Mouse (Mus musculus) embryo, embryonic 10.5 days (tissue): ENCODE measurements around the gene Gm47985.
"Not testable (repeated sequence)": the region's sequence is repeated elsewhere in the genome, so short reads cannot be mapped to it uniquely, and the experiment has no call there.

Experiments used
- DNase-seq: peaks from one replicate; pipeline ENCODE4 v3.0.0-alpha.2; 2015; ENCODE audit warnings: low spot score

Gene Gm47985

GRCm38 (mm10) chr1:151177937-151178271, 4.4 kb upstream of the Gm47985 start:
- DNase-seq = no peak

GRCm38 (mm10) chr1:151178505-151179083, 3.7 kb upstream of the Gm47985 start:
- DNase-seq = peak; percentile 61

- no peak for DNase-seq
Measured at GRCm38 (mm10) chr1:151180167-151180566, 2.2 kb upstream of the Gm47985 start.

DNA sequence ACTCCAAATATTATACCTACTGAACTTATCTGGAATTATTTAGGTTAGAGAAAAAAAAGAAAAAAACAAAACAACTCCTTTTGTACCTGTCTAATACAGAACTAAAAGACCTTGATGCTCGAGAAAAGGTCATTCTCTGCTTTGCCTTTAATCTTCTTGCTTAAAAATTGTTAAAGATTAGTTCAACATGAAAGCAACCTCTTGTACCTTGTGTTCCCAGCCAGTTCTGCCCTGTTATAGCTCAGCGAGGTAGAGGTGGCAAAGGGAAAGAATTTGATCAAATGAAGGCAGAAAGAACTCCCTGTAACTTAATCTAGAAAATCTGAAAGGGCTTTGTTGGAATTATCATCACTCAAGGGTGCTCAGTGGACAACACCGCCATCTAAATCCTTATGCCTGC, 3.8 kb downstream of the Gm47985 start:
- DNase-seq = not testable (repeated sequence)

DNA sequence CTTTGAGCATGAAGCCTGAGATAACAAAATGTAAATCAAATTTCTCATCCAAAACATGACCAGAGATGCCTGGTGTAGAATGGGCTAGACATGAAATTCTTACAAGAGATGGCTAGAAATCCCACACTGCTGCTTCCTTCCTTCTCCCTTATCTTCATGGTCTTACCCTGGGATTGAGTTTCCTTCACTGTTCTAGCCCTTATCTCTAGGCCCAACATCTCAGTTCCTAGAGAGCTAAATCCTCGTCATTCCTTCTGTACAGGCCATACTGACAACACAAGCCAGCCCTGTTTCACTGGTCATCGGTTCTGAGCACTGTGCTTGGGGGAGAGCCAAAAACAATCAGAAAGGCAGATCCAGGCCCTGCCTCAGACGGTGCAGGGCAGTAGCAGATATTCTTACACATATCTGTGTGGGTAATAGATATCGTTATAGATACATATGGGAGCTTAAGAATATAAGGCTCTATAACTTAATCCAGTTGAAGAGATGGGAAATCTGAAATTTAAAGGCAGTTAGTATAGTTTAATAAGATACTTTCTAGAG, 4.6 kb downstream of the Gm47985 start:
- not testable (repeated sequence) for DNase-seq

DNA sequence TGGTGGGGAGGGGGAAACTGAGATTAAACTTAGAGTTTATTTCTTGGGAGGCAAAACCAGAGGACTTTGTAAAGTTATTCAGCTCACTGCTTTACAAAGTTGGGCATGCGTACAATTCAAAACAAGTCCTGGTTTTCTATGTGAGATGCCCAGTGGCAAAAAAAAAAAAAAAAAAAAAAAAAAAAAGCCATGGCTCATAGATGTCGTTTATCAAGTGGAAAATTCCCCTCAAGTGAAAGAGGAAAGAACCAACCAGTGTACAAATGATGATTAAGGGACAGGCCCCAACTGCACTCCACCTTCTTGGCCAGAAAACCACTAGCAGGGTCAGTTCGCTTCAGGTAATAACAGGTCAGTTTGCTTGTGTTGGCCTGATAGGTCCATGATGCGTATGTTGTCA, 6.1 kb downstream of the Gm47985 start:
- no peak for DNase-seq

DNA sequence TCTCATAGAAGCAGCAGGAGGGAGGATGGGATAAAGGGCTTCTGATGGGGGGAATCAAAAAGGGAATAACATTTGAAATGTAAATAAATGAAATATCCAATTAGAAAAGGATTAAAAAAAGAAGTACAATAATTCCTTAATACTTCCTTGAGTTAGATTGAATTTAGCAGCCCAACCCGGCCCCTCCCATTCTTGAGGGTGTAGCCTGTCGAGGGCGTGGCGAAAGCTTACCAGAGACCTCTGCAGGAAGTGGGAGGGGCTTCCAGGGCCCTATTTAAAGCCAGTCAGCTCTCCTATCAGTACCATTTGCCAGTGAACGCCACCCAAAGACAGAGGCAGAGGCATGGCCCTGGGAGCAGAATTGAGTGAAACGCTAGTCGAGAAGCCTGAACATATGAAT, 9.7 kb downstream of the Gm47985 start, which contains the start of gene Gm8947:
Gene Gm8947 (plus strand): TSS at position 302 of the 400 bp plus-strand sequence.
- DNase-seq = not testable (repeated sequence)

DNA sequence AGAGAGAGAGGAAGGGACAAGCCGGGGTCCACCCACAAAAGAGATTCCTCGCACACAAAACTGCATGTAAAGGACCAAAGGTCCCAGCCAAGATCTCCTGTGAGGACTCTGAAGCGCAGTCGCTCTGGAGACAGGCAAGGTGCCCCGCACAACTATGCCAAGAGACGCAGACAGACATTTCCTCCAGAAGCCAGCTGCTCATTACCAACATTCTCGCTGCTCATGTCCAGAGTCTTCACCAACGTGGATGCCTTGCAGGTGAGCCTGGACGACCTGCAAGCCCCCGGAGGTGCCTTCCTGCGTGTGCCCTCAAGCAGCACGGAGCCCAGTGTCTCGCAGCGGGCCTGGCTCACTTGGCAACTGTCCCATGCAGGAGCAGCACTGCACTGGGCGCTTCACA, 10.4 kb downstream of the Gm47985 start:
- DNase-seq = not testable (repeated sequence)

GRCm38 (mm10) chr1:151195986-151196385, 13.6 kb downstream of the Gm47985 start:
- DNase-seq = not testable (repeated sequence)

GRCm38 (mm10) chr1:151196690-151197089, 14.4 kb downstream of the Gm47985 start:
- not testable (repeated sequence) for DNase-seq

GRCm38 (mm10) chr1:151198120-151198519, 15.8 kb downstream of the Gm47985 start, which contains the start of gene Gm47995:
TSS of gene Gm47995 (plus strand) at chr1:151198448.
- DNase-seq = not testable (repeated sequence)

- DNase-seq = not testable (repeated sequence)
Measured at GRCm38 (mm10) chr1:151200620-151201019, 18.3 kb downstream of the Gm47985 start.

- not testable (repeated sequence) for DNase-seq
Measured at GRCm38 (mm10) chr1:151202771-151203170, 20.4 kb downstream of the Gm47985 start.

GRCm38 (mm10) chr1:151203818-151204217, 21.5 kb downstream of the Gm47985 start, which contains the start of gene 3110040M04Rik:
TSS of gene 3110040M04Rik (plus strand) at chr1:151204121.
- DNase-seq = not testable (repeated sequence)

DNA sequence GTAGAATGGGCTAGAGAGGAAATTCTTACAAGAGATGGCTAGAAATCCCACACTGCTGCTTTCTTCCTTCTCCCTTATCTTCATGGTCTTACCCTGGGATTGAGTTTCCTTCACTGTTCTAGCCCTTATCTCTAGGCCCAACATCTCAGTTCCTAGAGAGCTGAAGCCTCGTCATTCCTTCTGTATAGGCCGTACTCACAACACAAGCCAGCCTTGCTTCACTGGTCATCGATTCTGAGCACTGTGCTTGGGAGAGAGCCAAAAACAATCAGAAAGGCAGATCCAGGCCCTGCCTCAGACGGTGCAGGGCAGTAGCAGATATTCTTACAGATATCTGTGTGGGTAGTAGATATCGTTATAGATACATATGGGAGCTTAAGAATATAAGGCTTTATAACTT, 26.2 kb downstream of the Gm47985 start:
- not testable (repeated sequence) for DNase-seq

DNA sequence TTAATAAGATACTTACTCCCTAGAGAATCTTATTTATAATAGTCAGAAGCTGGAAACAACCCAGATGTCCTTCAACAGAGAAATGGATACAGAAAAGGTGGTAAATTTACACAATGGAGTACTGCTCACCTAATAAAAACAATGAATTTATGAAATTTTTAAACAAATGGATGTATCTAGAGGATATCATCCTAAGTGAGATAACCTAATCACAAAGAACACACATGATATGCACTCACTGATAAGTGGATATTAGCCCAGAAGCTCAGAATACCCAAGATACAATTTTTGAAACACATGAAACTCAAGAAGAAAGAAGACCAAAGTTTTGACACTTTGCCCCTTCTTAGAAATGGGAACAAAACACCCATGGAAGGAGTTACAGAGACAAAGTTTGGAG, 26.6 kb downstream of the Gm47985 start:
- DNase-seq = not testable (repeated sequence)

DNA sequence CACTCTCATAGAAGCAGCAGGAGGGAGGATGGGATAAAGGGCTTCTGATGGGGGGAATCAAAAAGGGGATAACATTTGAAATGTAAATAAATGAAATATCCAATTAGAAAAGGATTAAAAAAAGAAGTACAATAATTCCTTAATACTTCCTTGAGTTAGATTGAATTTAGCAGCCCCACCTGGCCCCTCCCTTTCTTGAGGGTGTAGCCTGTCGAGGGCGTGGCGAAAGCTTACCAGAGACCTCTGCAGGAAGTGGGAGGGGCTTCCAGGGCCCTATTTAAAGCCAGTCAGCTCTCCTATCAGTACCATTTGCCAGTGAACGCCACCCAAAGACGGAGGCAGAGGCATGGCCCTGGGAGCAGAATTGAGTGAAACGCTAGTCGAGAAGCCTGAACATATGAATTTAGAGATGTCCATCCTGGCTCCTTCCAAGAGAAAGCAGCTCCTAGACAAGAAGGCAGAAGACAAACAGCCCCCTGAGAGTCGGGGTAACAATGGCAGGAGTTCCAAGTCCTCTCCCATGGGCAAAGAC, 27.6 kb downstream of the Gm47985 start, which contains the start of gene Gm47996:
Gene Gm47996 (plus strand): TSS at position 308 of the 532 bp plus-strand sequence.
- not testable (repeated sequence) for DNase-seq

DNA sequence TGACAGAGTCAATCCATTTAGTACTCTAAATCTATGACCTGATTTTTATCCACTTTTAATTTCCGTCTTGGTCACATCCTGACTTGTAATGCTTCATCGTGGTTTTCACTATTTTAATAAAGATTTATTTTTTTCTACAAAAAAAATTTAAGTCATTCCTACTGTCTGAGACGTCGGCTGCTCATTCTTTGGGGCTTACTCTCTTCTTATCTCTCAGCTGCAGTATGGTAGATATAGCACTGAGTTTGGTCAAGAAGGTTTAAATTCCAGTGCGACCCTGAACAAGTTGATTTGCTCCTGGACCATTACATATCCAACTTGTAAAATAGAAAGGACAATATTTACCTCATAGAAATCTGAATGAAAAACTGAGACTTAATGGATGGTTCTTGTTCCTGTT, 29.3 kb downstream of the Gm47985 start:
- not testable (repeated sequence) for DNase-seq

DNA sequence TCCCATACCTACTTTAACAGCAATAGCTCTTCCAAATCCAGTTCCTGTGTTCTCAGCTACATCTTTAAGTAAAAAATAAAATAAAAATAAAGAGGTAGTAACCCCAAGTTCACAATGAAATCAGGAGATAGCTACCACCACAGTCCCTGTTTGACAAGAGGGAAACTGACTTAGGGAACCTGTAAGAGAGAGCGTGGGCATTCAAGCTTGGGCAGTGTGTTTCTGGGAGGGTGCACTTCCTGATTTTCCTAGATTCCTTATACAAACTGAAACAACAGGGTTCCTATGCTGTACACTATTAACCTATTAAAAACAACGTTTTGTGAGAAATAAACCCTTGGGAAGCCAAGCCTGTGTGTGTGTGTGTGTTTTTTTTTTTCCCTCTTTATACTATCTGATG, 32.5 kb downstream of the Gm47985 start:
- no peak for DNase-seq

DNA sequence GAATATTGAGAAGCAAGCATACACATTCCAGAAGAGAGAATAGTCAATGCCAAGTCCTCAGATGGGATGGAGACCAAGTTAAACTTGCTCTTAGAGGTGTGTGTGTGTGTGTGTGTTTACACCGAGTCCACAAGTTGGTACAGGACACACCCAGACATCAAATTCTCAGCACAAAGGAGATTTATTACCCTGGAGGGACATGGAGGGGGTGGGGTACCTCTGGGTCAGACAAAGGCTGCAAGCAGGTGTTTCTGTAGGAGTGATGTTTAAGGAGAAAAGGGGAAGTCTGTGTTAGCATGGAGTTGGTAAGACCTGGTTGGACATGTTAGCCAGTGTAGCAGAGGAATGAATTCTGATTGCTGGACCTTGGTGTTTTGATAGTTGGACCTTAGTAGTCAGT, 33.6 kb downstream of the Gm47985 start:
- DNase-seq = no peak

GRCm38 (mm10) chr1:151216417-151216816, 34.1 kb downstream of the Gm47985 start:
- no peak for DNase-seq

GRCm38 (mm10) chr1:151219045-151219444, 36.7 kb downstream of the Gm47985 start:
- DNase-seq = no peak

DNA sequence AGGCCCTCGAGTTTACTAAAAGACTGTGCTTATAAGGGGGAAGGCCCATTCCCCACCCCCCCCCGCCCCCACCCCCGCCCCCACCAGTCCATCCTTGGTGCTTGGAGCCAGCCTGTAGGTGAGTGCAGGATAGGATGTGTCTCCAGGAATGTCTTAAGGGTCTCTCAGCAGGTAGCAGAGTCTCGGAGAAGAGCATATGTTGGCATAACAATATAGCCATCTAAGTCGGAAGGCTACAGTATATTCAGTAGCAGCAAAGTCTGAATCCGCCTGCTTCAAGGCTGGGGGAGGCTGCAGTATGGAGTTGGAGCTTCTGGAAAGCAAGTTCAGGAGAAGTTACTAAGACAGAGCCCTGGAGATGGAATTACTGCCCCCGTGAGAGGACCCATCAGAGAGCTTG, 37.8 kb downstream of the Gm47985 start:
- no peak for DNase-seq
